Mouse (Mus musculus) bone marrow macrophage, adult 2 months (primary cell): Measurements from ENCODE around the gene Ankrd13a.

Experiments used
- CTCF ChIP-seq: IDR thresholded peaks from 2 replicates; pipeline ENCODE4 v1.5.1; 2012; ENCODE audit warnings: low read depth, mild to moderate bottlenecking, low read length, moderate library complexity
- POLR2A ChIP-seq: IDR thresholded peaks from 2 replicates; pipeline ENCODE4 v1.6.1; 2012; ENCODE audit warnings: mild to moderate bottlenecking, low read depth, low read length, borderline replicate concordance

GRCm38 (mm10) chr5:114769786-114770185, 4.7 kb upstream of the Ankrd13a start:
- TF ChIP-seq CTCF (no peak), POLR2A (no peak)
